Mouse (Mus musculus): Measurements from ENCODE around the gene Maml3.

Maml3 gene

GRCm38 (mm10) chr3:51719982-51720381, 384.9 kb downstream of the Maml3 start:
- DNase-seq (ENCODE audit: extremely low read depth, low read depth, low spot score), result no peak

GRCm38 (mm10) chr3:51719373-51719772, 385.5 kb downstream of the Maml3 start:
- DNase-seq (ENCODE audit: extremely low read depth, low read depth, low spot score), result no peak

- DNase-seq (ENCODE audit: extremely low read depth, low read depth, low spot score), result no peak
Measured at GRCm38 (mm10) chr3:51717909-51718308, 387.0 kb downstream of the Maml3 start.

- DNase-seq (ENCODE audit: extremely low read depth, low read depth, low spot score), result no peak
Measured at GRCm38 (mm10) chr3:51717455-51717854, 387.4 kb downstream of the Maml3 start.

- no peak for DNase-seq (ENCODE audit: extremely low read depth, low read depth, low spot score)
Measured at GRCm38 (mm10) chr3:51714469-51714868, 390.4 kb downstream of the Maml3 start.

GRCm38 (mm10) chr3:51713233-51713632, 391.6 kb downstream of the Maml3 start:
- no peak for DNase-seq (ENCODE audit: extremely low read depth, low read depth, low spot score)

GRCm38 (mm10) chr3:51712382-51712781, 392.5 kb downstream of the Maml3 start:
- no peak for DNase-seq (ENCODE audit: extremely low read depth, low read depth, low spot score)

- DNase-seq (ENCODE audit: extremely low read depth, low read depth, low spot score), result peak; percentile 84
Measured at GRCm38 (mm10) chr3:51708746-51709411, 396.0 kb downstream of the Maml3 start.

- no peak for DNase-seq (ENCODE audit: extremely low read depth, low read depth, low spot score)
Measured at GRCm38 (mm10) chr3:51708375-51708745, 396.5 kb downstream of the Maml3 start.

GRCm38 (mm10) chr3:51705220-51705619, 399.7 kb downstream of the Maml3 start:
- DNase-seq (ENCODE audit: extremely low read depth, low read depth, low spot score), result no peak

- DNase-seq (ENCODE audit: extremely low read depth, low read depth, low spot score), result no peak
Measured at GRCm38 (mm10) chr3:51703478-51703877, 401.4 kb downstream of the Maml3 start.

- no peak for DNase-seq (ENCODE audit: extremely low read depth, low read depth, low spot score)
Measured at GRCm38 (mm10) chr3:51702701-51703286, 402.1 kb downstream of the Maml3 start.

- DNase-seq (ENCODE audit: extremely low read depth, low read depth, low spot score), result no peak
Measured at GRCm38 (mm10) chr3:51701950-51702349, 402.9 kb downstream of the Maml3 start.

- DNase-seq (ENCODE audit: extremely low read depth, low read depth, low spot score), result no peak
Measured at GRCm38 (mm10) chr3:51701281-51701751, 403.6 kb downstream of the Maml3 start.

GRCm38 (mm10) chr3:51700731-51701280, 404.1 kb downstream of the Maml3 start:
- no peak for DNase-seq (ENCODE audit: extremely low read depth, low read depth, low spot score)

- DNase-seq (ENCODE audit: extremely low read depth, low read depth, low spot score), result no peak
Measured at GRCm38 (mm10) chr3:51700123-51700522, 404.8 kb downstream of the Maml3 start.

GRCm38 (mm10) chr3:51697931-51698330, 406.9 kb downstream of the Maml3 start:
- no peak for DNase-seq (ENCODE audit: extremely low read depth, low read depth, low spot score)

- DNase-seq (ENCODE audit: extremely low read depth, low read depth, low spot score), result no peak
Measured at GRCm38 (mm10) chr3:51695713-51696112, 409.2 kb downstream of the Maml3 start.

- no peak for DNase-seq (ENCODE audit: extremely low read depth, low read depth, low spot score)
Measured at GRCm38 (mm10) chr3:51694576-51694975, 410.3 kb downstream of the Maml3 start.

GRCm38 (mm10) chr3:51693196-51693595, 411.7 kb downstream of the Maml3 start:
- DNase-seq (ENCODE audit: extremely low read depth, low read depth, low spot score), result no peak

GRCm38 (mm10) chr3:51688725-51689124, 416.2 kb downstream of the Maml3 start:
- no peak for DNase-seq (ENCODE audit: extremely low read depth, low read depth, low spot score)

- no peak for DNase-seq (ENCODE audit: extremely low read depth, low read depth, low spot score)
Measured at GRCm38 (mm10) chr3:51686791-51687190, 418.1 kb downstream of the Maml3 start.

All from fat pad, adult 2 months (tissue).